8 mouse cellular contexts compared by ENCODE assay signal in the genomic region with DNA sequence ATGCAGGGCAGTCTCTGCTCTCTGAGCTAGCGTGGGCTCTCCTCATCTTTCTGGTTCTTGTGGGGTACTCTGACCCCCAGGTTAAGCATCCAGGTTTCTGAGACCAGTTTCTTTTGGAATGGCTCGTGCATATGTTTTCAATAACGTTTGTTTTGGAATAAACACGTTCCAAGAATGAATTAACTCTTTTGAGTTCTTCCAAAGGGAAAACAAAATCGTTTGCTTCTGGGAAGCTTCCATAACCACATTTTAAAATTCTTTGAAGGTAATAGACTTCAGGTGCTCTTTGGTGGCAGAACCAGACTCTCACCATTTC. TPM values are rescaled to one million over a fixed set of nuclear protein-coding genes. Genes with fewer than 3 reads are reported as not detected.
A peak's percentile ranks its signal among the peaks of the same experiment; 100 is the strongest.
DNase-seq lines count a peak whose midpoint lies in the region; ATAC-seq and TF ChIP-seq lines count a peak whose summit lies in the region.

No protein-coding gene starts in this region.

- peaks cover 18% of the 10 kb centered on the region for H3K4me1 ChIP-seq in forebrain, embryonic 10.5 days
- H3K4me1 ChIP-seq in limb, embryonic 11.5 days (ENCODE audit: control insufficient read depth, insufficient read depth, low read length): no peaks in the 10 kb centered on the region
- peaks cover 6% of the 10 kb centered on the region for H3K4me1 ChIP-seq in neural tube, embryonic 14.5 days (ENCODE audit: control insufficient read depth, insufficient read depth, low read length)

- H3K27ac ChIP-seq in left cerebral cortex, adult 2 months: no peak overlapping the region
- peak overlapping the region; percentile 94 for H3K27ac ChIP-seq in forebrain, embryonic 10.5 days
- H3K27ac ChIP-seq in limb, embryonic 11.5 days (replicated peaks; ENCODE audit: low read depth, low read length): no peak overlapping the region
- H3K27ac ChIP-seq in neural tube, embryonic 14.5 days (ENCODE audit: low read depth, low read length): no peak overlapping the region

- intact Hi-C loops in left cerebral cortex, adult 2 months (cut with DNase I): no loop called here
- intact Hi-C loops in left cerebral cortex, postnatal 25 days (cut with DNase I): no loop called here

- no peak for ATAC-seq in limb, embryonic 11.5 days (ENCODE audit: insufficient number of reproducible peaks, low FRiP score, low TSS enrichment, low read depth)
- no peak for ATAC-seq in neural tube, embryonic 14.5 days (ENCODE audit: low read depth)

- TF ChIP-seq CTCF in left cerebral cortex, adult 2 months (IDR thresholded peaks at IDR 0.05): no peak

- H3K4me3 ChIP-seq in left cerebral cortex, adult 2 months: peak overlapping the region; percentile 55; the same call in 1 of the 2 replicates
- peak overlapping the region; percentile 76 for H3K4me3 ChIP-seq in forebrain, embryonic 10.5 days
- peak overlapping the region; percentile 67 for H3K4me3 ChIP-seq in limb, embryonic 11.5 days (ENCODE audit: low read depth, low read length)
- peak overlapping the region; percentile 42; the same call in 1 of the 2 replicates for H3K4me3 ChIP-seq in neural tube, embryonic 14.5 days (ENCODE audit: low read depth, low read length)

- H3K36me3 ChIP-seq in forebrain, embryonic 10.5 days (replicated peaks): no peaks in the 10 kb centered on the region
- H3K36me3 ChIP-seq in limb, embryonic 11.5 days (ENCODE audit: control insufficient read depth, insufficient read depth, low read length): no peaks in the 10 kb centered on the region
- no peaks in the 10 kb centered on the region for H3K36me3 ChIP-seq in neural tube, embryonic 14.5 days (ENCODE audit: control insufficient read depth, insufficient read depth, low read length)

- H3K9me3 ChIP-seq in forebrain, embryonic 10.5 days: no peaks in the 10 kb centered on the region
- no peaks in the 10 kb centered on the region for H3K9me3 ChIP-seq in limb, embryonic 11.5 days (ENCODE audit: control insufficient read depth, low read length)
- no peaks in the 10 kb centered on the region for H3K9me3 ChIP-seq in neural tube, embryonic 14.5 days (ENCODE audit: control insufficient read depth, low read length)

- H3K9ac ChIP-seq in limb, embryonic 11.5 days (ENCODE audit: low read length): peak overlapping the region; percentile 91
- H3K9ac ChIP-seq in neural tube, embryonic 14.5 days (replicated peaks; ENCODE audit: low read depth, low read length): no peak overlapping the region

- peaks cover 7% of the 10 kb centered on the region; the same call in 1 of the 2 replicates for H3K27me3 ChIP-seq in forebrain, embryonic 10.5 days (ENCODE audit: poor library complexity, severe bottlenecking)
- H3K27me3 ChIP-seq in limb, embryonic 11.5 days (ENCODE audit: control insufficient read depth, insufficient read depth, low read length): no peaks in the 10 kb centered on the region
- no peaks in the 10 kb centered on the region; the same call in 1 of the 2 replicates for H3K27me3 ChIP-seq in neural tube, embryonic 14.5 days (ENCODE audit: control insufficient read depth, insufficient read depth, low read length)

- WGBS in forebrain, embryonic 10.5 days: 34% methylated on average over 5 of the region's 5 CpGs
- WGBS in limb, embryonic 11.5 days: 11% methylated on average over 5 of the region's 5 CpGs
- WGBS in neural tube, embryonic 14.5 days: 38% methylated on average over 5 of the region's 5 CpGs

- peak overlapping the region; percentile 75 for H3K4me2 ChIP-seq in limb, embryonic 11.5 days (ENCODE audit: low read depth, severe bottlenecking)
- H3K4me2 ChIP-seq in neural tube, embryonic 14.5 days (ENCODE audit: low read depth, low read length): peak overlapping the region; percentile 69; the same call in 1 of the 2 replicates

- DNase-seq in left cerebral cortex, adult 2 months (ENCODE audit: extremely low spot score in 1 of 2, low spot score in 2 of 2): no peak
- no peak for DNase-seq in left cerebral cortex, postnatal 25 days (ENCODE audit: low spot score in 2 of 2)
- no peak for DNase-seq in forebrain, embryonic 10.5 days (ENCODE audit: extremely low spot score, low spot score)
- DNase-seq in limb, embryonic 11.5 days (ENCODE audit: low spot score): no peak
- DNase-seq in frontal cortex, postnatal 25 days (ENCODE audit: low spot score in 2 of 2): no peak
- DNase-seq in urinary bladder, postnatal 4 days (ENCODE audit: low spot score in 2 of 2): no peak
- DNase-seq in cerebellum, adult 9-11 months: no peak

RNA-seq across cellular contexts. Expression of gene Mdfic, which starts 1.2 kb away (rescaled TPM):
- total RNA-seq in left cerebral cortex, adult 2 months (2021): 1 to 10 TPM; 3.0 to 3.7 TPM
- 1 to 10 TPM; 2.8 to 3.3 TPM for total RNA-seq in left cerebral cortex, postnatal 25 days (2021)
- 3.3 TPM in 2 replicates for polyA plus RNA-seq in forebrain, embryonic 10.5 days (2016; fragmentation: Nextera tagmentation; extraction: Ambion mirVana)
- 5.1 and 6.5 TPM in 2 replicates for polyA plus RNA-seq in limb, embryonic 11.5 days (2014; fragmentation: Nextera tagmentation; extraction: Ambion mirVana)
- polyA plus RNA-seq in neural tube, embryonic 14.5 days (2014; fragmentation: Nextera tagmentation; extraction: Ambion mirVana): 0.62 and 1.1 TPM in 2 replicates
